8 mouse cellular contexts compared by ENCODE assay signal in the genomic region with DNA sequence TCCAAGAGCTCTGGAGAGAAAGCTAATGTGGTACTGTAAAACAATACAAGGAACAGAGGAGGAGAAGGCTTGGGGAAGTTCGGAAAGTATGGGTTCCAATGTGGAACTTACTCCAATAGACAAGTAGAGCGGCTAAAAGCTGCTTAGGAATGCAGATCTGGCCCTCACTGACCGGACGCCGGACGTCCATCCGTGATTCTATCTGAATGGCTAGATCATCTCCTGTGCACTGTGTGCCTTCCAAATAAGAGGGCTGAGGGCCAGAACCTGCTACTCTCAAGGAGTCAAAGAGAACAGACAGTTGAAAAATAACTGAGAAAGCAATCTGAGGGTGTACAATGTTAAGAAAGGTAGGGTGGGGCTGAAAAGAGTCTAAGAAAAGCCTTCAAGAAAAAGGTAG. TPM values are rescaled to one million over a fixed set of nuclear protein-coding genes. Genes with fewer than 3 reads are reported as not detected.
DNase-seq lines count a peak whose midpoint lies in the region; ATAC-seq lines count a peak whose summit lies in the region.

No protein-coding gene starts in this region.

- intact Hi-C loops in heart, postnatal 10 days (cut with DNase I): loop anchor here (5.0 kb wide), 3 partner anchors 49 to 141 kb away; no protein-coding TSS in a partner anchor

- peak overlapping the region; percentile 74 for H3K4me2 ChIP-seq in kidney, embryonic 15.5 days
- H3K4me2 ChIP-seq in liver, embryonic 15.5 days: peak overlapping the region; percentile 87

- no peak overlapping the region for H3K9ac ChIP-seq in kidney, embryonic 15.5 days
- H3K9ac ChIP-seq in liver, embryonic 15.5 days: no peak overlapping the region

- H3K4me3 ChIP-seq in kidney, embryonic 15.5 days (replicated peaks): peak overlapping the region; percentile 84; the same call in 1 of the 2 replicates
- H3K4me3 ChIP-seq in liver, embryonic 15.5 days (replicated peaks): peak overlapping the region; percentile 69; the same call in 1 of the 2 replicates

- peaks cover 36% of the 10 kb centered on the region for H3K4me1 ChIP-seq in kidney, embryonic 15.5 days
- peaks cover 21% of the 10 kb centered on the region for H3K4me1 ChIP-seq in liver, embryonic 15.5 days (replicated peaks)

- no peaks in the 10 kb centered on the region for H3K27me3 ChIP-seq in kidney, embryonic 15.5 days
- peaks cover 18% of the 10 kb centered on the region for H3K27me3 ChIP-seq in liver, embryonic 15.5 days

- no peaks in the 10 kb centered on the region for H3K9me3 ChIP-seq in kidney, embryonic 15.5 days (replicated peaks)
- no peaks in the 10 kb centered on the region; the same call in 1 of the 2 replicates for H3K9me3 ChIP-seq in liver, embryonic 15.5 days (replicated peaks)

- 82% methylated on average over 7 of the region's 7 CpGs for WGBS in kidney, embryonic 15.5 days
- 78% methylated on average over 7 of the region's 7 CpGs for WGBS in liver, embryonic 15.5 days (ENCODE audit: insufficient replicate concordance)

- ATAC-seq in kidney, embryonic 15.5 days (replicated peaks; ENCODE audit: low FRiP score): no peak
- ATAC-seq in liver, embryonic 15.5 days (ENCODE audit: insufficient read depth): no peak

- DNase-seq in kidney, postnatal 14 days: no peak
- DNase-seq in cerebellum, postnatal 25 days: peak; percentile 22 to 48
- peak; percentile 44 to 48 for DNase-seq in heart, postnatal 10 days
- DNase-seq in ovary, postnatal 36 days (ENCODE audit: low spot score): no peak
- no peak for DNase-seq in embryo, embryonic 10 days (ENCODE audit: low spot score)
- no peak for DNase-seq in left cerebral cortex, adult 8-10 months (ENCODE audit: low spot score in 2 of 2)

- H3K27ac ChIP-seq in kidney, embryonic 15.5 days: peak overlapping the region; percentile 88; the same call in 1 of the 2 replicates
- peak overlapping the region; percentile 58; the same call in 1 of the 2 replicates for H3K27ac ChIP-seq in liver, embryonic 15.5 days (replicated peaks)

- H3K36me3 ChIP-seq in kidney, embryonic 15.5 days: no peaks in the 10 kb centered on the region
- H3K36me3 ChIP-seq in liver, embryonic 15.5 days (replicated peaks): no peaks in the 10 kb centered on the region

RNA-seq across cellular contexts. Expression of a gene that starts 1.5 kb away (rescaled TPM):
- polyA plus RNA-seq in kidney, embryonic 15.5 days (2015; fragmentation: Nextera tagmentation; extraction: Ambion mirVana): 14.9 and 17.0 TPM in 2 replicates
- total RNA-seq in heart, postnatal 10 days (2021): 10 to 100 TPM; 30.7 to 32.0 TPM
- 1.9 and 2.3 TPM in 2 replicates for polyA plus RNA-seq in liver, embryonic 15.5 days (2015; fragmentation: Nextera tagmentation; extraction: Ambion mirVana)
- total RNA-seq in left cerebral cortex, adult 8-10 months (2022): 100 to 1,000 TPM; 106 to 127 (median 111) TPM

Comparison
In these comparisons a context has a peak if more than half of its experiments do, and no peak if none do; other contexts are left out.
1. DNase-seq: peak in cerebellum, postnatal 25 days (2 of 2) and heart, postnatal 10 days (2 of 2); none in kidney, postnatal 14 days (single experiment), ovary, postnatal 36 days (single experiment), embryo, embryonic 10 days (single experiment) and left cerebral cortex, adult 8-10 months (0 of 2).